Mouse (Mus musculus) heart, postnatal 0 days (tissue): Measurements from ENCODE around the gene Phf11c.

Experiments used
- CTCF ChIP-seq: IDR thresholded peaks from 2 replicates; pipeline ENCODE4 v1.5.1; 2016; ENCODE audit warnings: antibody characterized with exemption, control low read depth, low read depth
- EP300 ChIP-seq: IDR thresholded peaks from 2 replicates; pipeline ENCODE4 v1.6.1; 2016; ENCODE audit warnings: antibody characterized with exemption, low read depth

GRCm38 (mm10) chr14:59440558-59441471 is 45.6 kb upstream of the Phf11c start, which contains the start of the genes Setdb2 and Cab39l:
- TF ChIP-seq EP300 (no peak), CTCF (peak; percentile 44)
